Mouse (Mus musculus) layer of hippocampus, adult 11-12 months (tissue): ENCODE measurements at regions not wholly inside any gene's neighbourhood (a gene's known extent, or its start where the extent isn't known, plus 50 kb on each side); places are given as distances from the start of the nearest gene placed in this dataset.

ENCODE experiments used
- DNase-seq: peaks from one replicate; pipeline ENCODE4 v3.0.0; 2022; ENCODE audit warnings: low spot score

DNA sequence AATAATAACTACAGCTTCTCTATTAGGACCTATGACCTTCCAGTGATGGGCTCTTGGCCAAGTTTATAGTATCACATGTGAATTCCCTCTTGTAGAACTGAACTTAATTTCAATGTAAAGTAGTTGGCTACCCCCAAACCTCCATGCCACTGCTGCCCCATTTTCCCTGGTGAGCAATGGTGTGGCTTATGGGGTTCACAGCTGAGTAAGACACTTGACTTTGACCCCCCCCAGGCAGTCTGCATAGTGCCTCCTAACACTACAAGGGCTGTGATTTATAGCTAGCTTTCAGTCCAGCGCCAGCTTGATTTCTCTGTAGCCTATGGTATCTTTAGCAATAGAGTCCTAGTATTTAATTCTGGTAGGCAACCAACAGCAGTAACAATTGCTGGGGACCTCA is 113.1 kb downstream of the Mis18a start:
- DNase-seq, result no peak

DNA sequence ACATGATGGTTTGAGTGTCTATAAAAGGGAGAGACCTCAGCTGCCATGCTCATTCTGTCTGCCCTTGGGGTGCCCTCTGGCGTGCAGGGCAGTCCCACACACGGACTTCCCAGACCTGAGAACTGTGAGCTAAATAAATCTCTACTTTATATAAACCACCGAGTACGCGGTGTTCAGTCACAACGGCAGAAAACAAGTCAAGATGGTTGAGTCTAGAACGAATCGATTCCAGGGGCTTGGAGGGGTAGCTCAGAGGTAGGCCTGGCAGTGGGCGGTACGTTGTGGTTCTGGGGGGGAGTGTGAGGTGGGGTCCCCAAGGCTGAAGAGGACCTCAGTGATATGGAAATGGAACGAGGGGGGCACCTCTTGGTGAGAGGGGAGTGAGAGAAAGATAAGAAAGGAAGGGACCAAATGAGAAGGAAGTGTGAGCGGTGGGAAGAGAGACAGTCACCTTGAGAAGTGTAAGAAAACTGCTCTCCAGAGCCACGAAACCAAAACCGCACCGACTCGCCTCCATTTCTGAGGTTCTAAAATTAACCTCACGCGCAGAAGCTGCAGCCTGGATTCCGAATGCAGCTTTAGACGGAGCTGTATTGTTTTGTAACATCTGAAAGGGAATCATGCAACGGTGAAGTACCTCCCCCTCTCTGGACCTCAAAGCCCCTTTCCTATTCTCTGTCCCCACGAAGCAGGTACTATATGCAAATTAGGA is 117.0 kb downstream of the Mis18a start:
- no peak for DNase-seq

DNA sequence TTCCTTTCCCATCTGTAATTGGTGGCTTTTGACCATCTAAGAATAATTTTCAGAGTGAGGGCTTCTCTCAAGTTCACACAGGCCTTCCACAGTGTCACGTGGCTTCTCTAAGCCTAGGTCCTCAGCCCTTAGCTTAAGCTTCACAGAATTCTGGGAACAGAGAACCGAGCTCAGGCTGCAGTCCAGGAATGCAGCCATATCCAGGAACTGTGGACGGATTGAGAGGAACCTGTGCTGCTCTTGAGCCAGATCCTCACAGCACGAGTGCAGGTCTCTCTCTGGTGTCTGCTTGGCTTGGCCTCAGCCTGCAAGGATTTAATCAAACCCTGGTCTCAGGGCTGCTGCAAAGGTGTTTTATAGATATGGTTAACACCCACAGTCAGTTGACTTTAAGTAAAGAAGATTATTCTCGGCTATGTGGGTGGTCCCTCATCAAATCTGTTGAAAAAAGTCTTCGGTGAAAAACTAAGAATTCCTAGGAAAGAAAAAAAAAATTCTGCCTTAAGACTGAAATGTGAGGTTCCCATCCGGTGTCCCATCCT is 127.8 kb downstream of the Mis18a start:
- DNase-seq, result no peak

DNA sequence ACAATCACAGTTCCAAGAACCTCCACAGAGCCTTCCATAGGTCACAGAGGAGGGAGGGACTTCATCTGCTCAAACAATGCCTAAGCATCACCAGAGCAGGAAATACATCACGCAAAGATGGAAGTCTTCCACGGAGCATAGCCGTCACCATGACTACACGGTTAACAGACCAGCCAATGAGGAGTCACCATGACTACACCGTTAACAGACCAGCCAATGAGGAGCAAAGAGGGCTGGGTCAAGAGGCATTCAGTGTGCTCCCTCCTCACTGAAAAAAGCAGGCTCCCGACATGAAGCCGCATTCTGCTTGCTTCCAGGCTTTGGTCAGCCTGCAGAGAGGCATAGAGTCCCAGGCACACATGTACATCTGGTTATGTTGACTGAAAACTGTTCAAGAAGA is 128.5 kb downstream of the Mis18a start:
- DNase-seq, result no peak

DNA sequence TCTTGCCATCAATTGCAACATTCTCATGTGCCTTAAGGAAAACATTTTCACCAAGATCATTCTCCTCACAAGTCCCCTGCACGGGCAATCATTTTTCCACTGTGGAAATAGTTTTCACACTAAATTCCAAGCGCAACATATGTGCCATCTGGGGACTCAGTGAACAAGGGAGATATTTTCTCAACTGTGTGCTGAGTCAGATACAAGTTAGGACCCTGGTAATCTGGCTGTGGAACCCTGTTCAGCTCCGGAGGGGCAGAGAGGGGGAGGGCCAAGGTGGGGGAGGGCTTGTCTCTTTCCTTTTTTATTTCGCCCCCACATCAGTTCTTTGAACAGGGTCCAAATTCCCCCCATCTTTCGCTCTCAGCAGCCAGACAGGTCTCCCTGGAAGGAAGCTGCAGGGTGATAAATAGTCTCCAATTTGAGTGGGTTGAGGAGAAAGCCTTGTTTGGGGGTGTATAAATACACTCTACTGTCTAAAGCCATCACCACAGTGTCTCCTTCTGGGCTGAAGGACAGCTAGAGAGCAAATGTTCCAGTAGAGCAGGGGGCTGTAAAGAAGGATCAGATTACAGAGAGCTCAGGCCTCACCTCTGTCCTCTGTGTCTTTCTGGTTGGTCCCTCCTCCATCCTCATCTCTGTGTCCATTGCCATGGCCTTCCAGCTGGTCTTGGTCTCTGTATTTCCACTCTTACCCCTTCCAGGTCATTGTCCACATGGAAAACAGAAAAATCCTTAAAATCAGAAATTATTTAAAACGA is 134.3 kb downstream of the Mis18a start:
- DNase-seq, result no peak

DNA sequence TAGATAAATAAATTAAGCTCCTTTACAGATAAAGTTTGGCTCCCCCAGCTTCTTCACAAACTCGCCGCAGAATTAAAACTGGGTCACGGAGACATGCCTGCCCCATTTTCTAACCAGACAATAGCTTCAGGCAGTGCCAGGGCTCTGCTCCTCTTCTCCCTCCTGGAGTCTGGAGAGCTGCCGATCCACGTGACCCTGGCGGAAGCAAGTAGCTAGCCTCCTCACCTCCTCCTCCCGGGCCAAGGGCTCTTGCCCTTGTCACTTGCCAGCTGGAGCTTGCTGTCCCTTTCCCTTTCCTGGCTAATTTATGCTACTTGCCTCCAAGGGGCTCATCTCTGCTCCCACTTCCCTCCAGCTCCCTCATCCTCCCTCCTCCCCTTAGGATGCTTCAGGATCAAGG is 142.0 kb downstream of the Mis18a start:
- DNase-seq, result no peak

DNA sequence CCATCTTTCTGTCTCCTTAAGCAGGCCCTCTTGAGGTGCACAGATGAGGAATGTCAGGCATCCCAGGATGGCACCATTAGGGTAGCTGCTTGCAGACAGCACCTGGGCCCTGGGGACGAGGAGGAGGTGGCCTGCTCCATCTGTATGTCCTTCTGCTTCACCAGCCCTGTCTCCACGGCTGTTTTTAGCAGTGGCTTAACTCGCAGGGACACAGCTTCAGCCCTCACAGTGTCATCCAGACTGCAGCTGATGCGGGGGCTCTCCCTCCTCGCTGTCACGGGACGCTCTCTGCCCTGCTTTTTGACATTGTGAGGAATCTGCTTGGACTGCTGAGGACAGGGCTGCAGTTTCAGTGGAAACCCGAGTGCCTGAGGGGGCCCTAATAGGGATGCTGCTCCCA is 146.8 kb downstream of the Mis18a start:
- DNase-seq, result no peak

DNA sequence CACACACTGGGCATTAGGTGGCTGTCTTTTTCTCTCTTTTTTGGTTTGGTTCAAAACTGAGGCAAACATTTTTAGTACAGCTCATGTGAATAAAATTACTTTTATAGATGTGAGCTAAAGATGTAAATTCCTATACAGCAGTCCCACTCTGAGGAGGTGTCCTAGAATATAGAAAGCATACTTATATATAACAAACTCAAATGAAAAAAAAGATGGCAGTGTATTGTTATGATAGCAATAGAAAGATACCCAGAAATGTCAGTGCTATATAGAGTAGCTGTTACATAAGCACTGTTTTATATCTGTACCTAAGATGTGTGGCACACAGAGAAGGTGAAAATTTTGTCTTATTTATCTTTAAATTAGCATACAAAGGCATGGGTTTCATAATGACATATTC is 156.1 kb downstream of the Mis18a start:
- no peak for DNase-seq

DNA sequence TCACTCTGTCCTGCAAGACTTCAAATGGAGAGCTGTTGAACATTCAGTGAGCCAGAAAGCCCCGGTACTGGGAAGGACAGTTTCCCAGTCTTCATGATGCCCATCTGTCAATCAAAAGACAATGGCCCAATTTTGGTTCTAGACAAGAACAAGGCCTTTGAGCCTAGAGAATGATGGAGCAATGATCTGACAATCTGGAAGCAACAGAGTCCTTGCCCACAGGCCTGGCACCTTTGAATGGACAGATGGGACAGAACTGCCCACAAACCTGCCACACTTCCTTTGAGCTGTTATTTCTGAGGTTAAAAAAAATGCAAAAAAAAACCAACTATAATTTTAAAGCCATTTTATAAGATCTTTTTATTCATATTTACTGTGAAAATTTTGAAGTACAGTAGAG is 157.4 kb downstream of the Mis18a start:
- no peak for DNase-seq

DNA sequence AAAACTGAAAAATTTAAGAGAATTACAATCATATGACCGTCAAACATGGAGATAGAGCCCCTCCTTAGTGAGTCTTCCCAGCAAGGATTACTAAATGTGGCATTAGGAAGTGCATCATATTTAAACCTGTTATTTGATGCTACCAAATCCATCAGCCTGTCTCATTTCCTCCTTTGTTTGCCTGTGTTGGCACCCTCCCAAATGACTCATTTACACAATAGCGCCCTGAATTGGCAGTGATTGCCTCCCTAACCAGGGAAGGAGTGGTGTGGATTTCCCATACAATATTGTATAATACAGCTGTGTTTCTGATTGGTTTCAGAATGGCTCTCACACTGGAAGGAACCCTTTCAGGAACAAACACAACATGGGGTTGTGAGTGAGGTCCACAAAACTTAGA is 162.0 kb downstream of the Mis18a start:
- peak; percentile 40 for DNase-seq

DNA sequence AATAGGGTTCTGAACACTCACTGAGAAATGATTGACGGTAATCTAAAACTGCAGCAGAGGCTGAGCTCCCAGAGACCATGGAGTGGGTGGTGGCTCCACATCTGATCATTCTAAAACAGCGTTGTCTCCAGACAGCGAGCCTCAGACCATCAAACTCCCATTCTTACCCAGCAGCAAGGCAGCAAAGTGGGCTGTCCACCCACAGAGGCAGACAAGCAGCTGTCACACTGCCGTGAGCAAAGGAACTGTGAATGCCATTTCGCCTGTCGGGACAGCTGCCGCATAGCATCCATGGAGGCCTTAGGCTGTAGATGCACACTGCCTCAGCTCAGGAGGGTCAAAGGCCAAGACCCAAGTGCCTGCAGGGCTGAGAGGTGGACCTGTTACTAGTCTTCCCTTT is 167.3 kb downstream of the Hunk start:
- no peak for DNase-seq

DNA sequence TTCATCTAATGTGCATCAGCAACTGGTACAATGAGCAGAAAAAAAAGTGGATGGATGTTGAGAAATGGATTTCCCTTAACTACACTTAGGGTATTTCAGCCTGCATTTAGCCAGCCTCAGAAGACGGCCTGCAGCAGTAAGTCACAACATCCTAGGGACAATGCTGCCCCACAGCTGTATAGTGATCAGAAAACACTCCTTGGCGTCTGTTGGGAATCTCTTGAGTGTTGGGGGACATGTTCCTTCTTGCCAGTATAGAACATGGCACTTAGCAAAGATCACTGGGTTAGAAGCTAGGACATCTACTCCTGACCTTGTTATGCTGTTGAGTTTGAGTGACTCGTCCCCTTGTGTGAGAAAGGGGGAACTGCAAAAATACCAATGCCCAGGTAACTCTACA is 165.2 kb downstream of the Hunk start:
- no peak for DNase-seq

DNA sequence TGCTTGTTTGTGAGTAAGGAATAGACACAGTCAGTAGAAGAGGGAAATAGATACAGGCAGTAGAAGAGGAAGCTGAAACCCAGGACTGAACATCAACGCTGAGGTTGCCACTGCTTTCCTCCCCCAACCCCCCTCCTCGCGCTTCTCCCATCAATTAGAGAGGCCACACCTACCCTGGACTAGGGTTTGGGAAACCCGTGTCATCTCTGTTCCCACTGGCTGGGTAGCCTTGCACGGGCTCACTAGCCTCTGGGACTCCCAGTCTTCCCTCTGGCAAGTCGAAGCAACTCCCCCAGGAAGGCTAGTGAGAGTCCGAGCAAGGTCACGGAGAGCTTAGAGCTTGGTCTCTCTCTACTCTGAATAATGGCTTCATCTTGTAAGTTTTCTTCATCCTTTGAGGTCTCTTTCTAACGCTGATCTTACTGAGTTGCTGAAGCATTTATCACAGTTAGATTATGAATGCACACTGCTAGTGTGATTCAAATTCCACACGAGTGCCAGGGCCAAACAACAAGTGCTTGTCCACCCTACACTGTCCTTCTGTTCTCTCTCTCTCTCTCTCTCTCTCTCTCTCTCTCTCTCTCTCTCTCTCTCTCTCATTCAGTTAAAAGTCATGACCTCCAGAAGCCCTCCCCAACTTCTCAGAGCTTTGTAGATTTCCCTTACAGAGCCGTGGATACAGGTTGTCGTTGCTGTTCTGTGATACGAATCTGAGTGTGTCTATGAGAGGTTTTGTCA is 164.4 kb downstream of the Hunk start:
- DNase-seq, result peak; percentile 11
